Mouse (Mus musculus) myocyte (in vitro differentiated cells): ENCODE data around the gene Adgrf4. TPM values are rescaled to one million over a fixed set of nuclear protein-coding genes. Genes with fewer than 3 reads are reported as not detected.

Experiments used
- H3K27me3 ChIP-seq: one replicate; pipeline ENCODE4 v1.6.1; 2011; ENCODE audit not compliant: control insufficient read depth, insufficient read depth, insufficient read length
- H3K36me3 ChIP-seq: one replicate; pipeline ENCODE4 v1.6.1; 2011; ENCODE audit not compliant: control insufficient read depth, insufficient read depth
- H3K4me2 ChIP-seq: one replicate; pipeline ENCODE4 v1.6.1; 2011; ENCODE audit warnings: low read depth, control low read depth
- H3K4me3 ChIP-seq: one replicate; pipeline ENCODE4 v1.5.1; 2011; ENCODE audit warnings: mild to moderate bottlenecking, control low read depth, moderate library complexity
- H3K79me2 ChIP-seq: one replicate; pipeline ENCODE4 v1.6.1; 2011; ENCODE audit not compliant: control insufficient read depth, insufficient read depth
- H3ac ChIP-seq: one replicate; pipeline ENCODE4 v1.6.1; 2011; ENCODE audit not compliant: control insufficient read depth, insufficient read length
- CEBPB ChIP-seq: IDR thresholded peaks from 2 replicates; pipeline ENCODE4 v1.6.1; 2011; ENCODE audit warnings: mild to moderate bottlenecking, moderate library complexity; ENCODE audit not compliant: poor library complexity, insufficient read depth, severe bottlenecking
- E2F4 ChIP-seq: IDR thresholded peaks from one replicate; pipeline ENCODE4 v1.6.1; 2011; ENCODE audit warnings: mild to moderate bottlenecking, control low read depth, moderate library complexity; ENCODE audit not compliant: insufficient read depth
- MAX ChIP-seq: IDR thresholded peaks from one replicate; pipeline ENCODE4 v1.6.1; 2011; ENCODE audit warnings: low read depth, mild to moderate bottlenecking, control low read depth
- MYOD1 ChIP-seq, 3 experiments: IDR thresholded peaks; one replicate each; pipeline ENCODE4 v1.6.1; 2011; ENCODE audit warnings: control low read depth in 2 of 3, low read depth in 2 of 3, mild to moderate bottlenecking in 2 of 3, moderate library complexity in 1 of 3; ENCODE audit not compliant: insufficient read length in 2 of 3, control insufficient read depth in 1 of 3
- MYOG ChIP-seq, 3 experiments: IDR thresholded peaks; one replicate each; pipeline ENCODE4 v1.6.1; 2011; ENCODE audit warnings: control low read depth in 2 of 3, low read depth in 2 of 3, mild to moderate bottlenecking in 2 of 3; ENCODE audit not compliant: insufficient read length in 2 of 3, control insufficient read depth in 1 of 3, insufficient read depth in 1 of 3
- POLR2A ChIP-seq: IDR thresholded peaks from one replicate; pipeline ENCODE4 v1.6.1; 2011; ENCODE audit warnings: low read depth, mild to moderate bottlenecking, control low read depth, moderate library complexity; ENCODE audit not compliant: insufficient read length
- POLR2AphosphoS2 ChIP-seq: IDR thresholded peaks from one replicate; pipeline ENCODE4 v1.6.1; 2011; ENCODE audit warnings: low read depth, control low read depth; ENCODE audit not compliant: insufficient read length
- REST ChIP-seq: IDR thresholded peaks from one replicate; pipeline ENCODE4 v1.6.1; 2011; ENCODE audit warnings: mild to moderate bottlenecking, control low read depth, moderate library complexity; ENCODE audit not compliant: insufficient read depth, insufficient read length
- SRF ChIP-seq: IDR thresholded peaks from one replicate; pipeline ENCODE4 v1.6.1; 2011; ENCODE audit warnings: low read depth; ENCODE audit not compliant: control insufficient read depth, insufficient read length
- TCF12 ChIP-seq: IDR thresholded peaks from one replicate; pipeline ENCODE4 v1.6.1; 2011; ENCODE audit warnings: mild to moderate bottlenecking, control low read depth; ENCODE audit not compliant: poor library complexity, insufficient read depth, severe bottlenecking
- TCF3 ChIP-seq: IDR thresholded peaks from one replicate; pipeline ENCODE4 v1.6.1; 2011; ENCODE audit warnings: low read depth, control low read depth; ENCODE audit not compliant: insufficient read length
- USF1 ChIP-seq: IDR thresholded peaks from one replicate; pipeline ENCODE4 v1.6.1; 2011; ENCODE audit warnings: low read depth, mild to moderate bottlenecking, control low read depth, moderate library complexity
- polyA plus RNA-seq: library from polyadenylated mRNA; unstranded; fragments of >200 nt; fragmentation: generic; extraction: Trizol; gene quantifications from one replicate; pipeline ENCODE4 v1.2.1, GENCODE M21; 2012; ENCODE audit warnings: missing spikeins

Gene Adgrf4
- polyA plus RNA-seq: not detected

GRCm38 (mm10) chr17:42692136-42692535 is at the start of gene Adgrf4:
Adgrf4 (minus strand) TSS chr17:42692284.
- TF ChIP-seq CEBPB: no peak
- TF ChIP-seq MAX: no peak
- no peak for TF ChIP-seq TCF3
- TF ChIP-seq POLR2A: no peak
- no peak for TF ChIP-seq REST
- no peak for TF ChIP-seq MYOG (IDR thresholded peaks at IDR 0.05; ENCODE audit: control insufficient read depth in 1 of 3, insufficient read depth in 1 of 3, insufficient read length in 2 of 3, low read depth in 2 of 3)
- no peak for TF ChIP-seq USF1
- no peak for TF ChIP-seq SRF
- no peak for TF ChIP-seq TCF12
- TF ChIP-seq E2F4: no peak
- TF ChIP-seq POLR2AphosphoS2: no peak
- no peak for TF ChIP-seq MYOD1 (IDR thresholded peaks at IDR 0.05; ENCODE audit: control insufficient read depth in 1 of 3, insufficient read length in 2 of 3, low read depth in 2 of 3)
- Histone ChIP-seq H3K79me2 (no peaks in the 10 kb centered on the region), H3K4me3 (no peak within 1 kb of the TSS), H3K36me3 (no peaks in the 10 kb centered on the region), H3ac (no peak within 1 kb of the TSS), H3K27me3 (no peaks in the 10 kb centered on the region), H3K4me2 (no peak within 1 kb of the TSS)

- Histone ChIP-seq H3K4me3 (no peak within 1 kb of the TSS), H3K27me3 (no peaks in the 10 kb centered on the region), H3K36me3 (no peaks in the 10 kb centered on the region), H3K79me2 (no peaks in the 10 kb centered on the region), H3ac (no peak within 1 kb of the TSS), H3K4me2 (no peak within 1 kb of the TSS)
- TF ChIP-seq MYOD1 (IDR thresholded peaks at IDR 0.05; ENCODE audit: control insufficient read depth in 1 of 3, insufficient read length in 2 of 3, low read depth in 2 of 3): no peak
These were observed 49.7 kb upstream of the Adgrf4 start, which contains the start of gene Adgrf2 for GRCm38 (mm10) chr17:42741801-42742217. Adgrf2 (minus strand) TSS chr17:42742179.

- H3K4me3 ChIP-seq: no peak overlapping the region
- H3K27me3 ChIP-seq: no peaks in the 10 kb centered on the region
- no peaks in the 10 kb centered on the region for H3K36me3 ChIP-seq
- H3ac ChIP-seq: no peak overlapping the region
- no peaks in the 10 kb centered on the region for H3K79me2 ChIP-seq
- no peak for TF ChIP-seq CEBPB
- no peak for TF ChIP-seq USF1
- no peak for TF ChIP-seq REST
- TF ChIP-seq E2F4: no peak
- no peak for TF ChIP-seq TCF3
- H3K4me2 ChIP-seq: no peak overlapping the region
These were observed 46.7 kb upstream of the Adgrf4 start for GRCm38 (mm10) chr17:42738794-42739193.

GRCm38 (mm10) chr17:42717161-42717560 is 25.1 kb upstream of the Adgrf4 start:
- TF ChIP-seq REST: no peak
- Histone ChIP-seq H3K27me3 (no peaks in the 10 kb centered on the region), H3K4me2 (no peak overlapping the region), H3K79me2 (no peaks in the 10 kb centered on the region), H3ac (no peak overlapping the region), H3K4me3 (no peak overlapping the region), H3K36me3 (no peaks in the 10 kb centered on the region)

- H3ac ChIP-seq: no peak overlapping the region
- no peaks in the 10 kb centered on the region for H3K27me3 ChIP-seq
- H3K79me2 ChIP-seq: no peaks in the 10 kb centered on the region
- no peak overlapping the region for H3K4me3 ChIP-seq
- no peaks in the 10 kb centered on the region for H3K36me3 ChIP-seq
- TF ChIP-seq MAX: no peak
- no peak for TF ChIP-seq SRF
- TF ChIP-seq USF1: no peak
- no peak for TF ChIP-seq MYOD1 (IDR thresholded peaks at IDR 0.05; ENCODE audit: control insufficient read depth in 1 of 3, insufficient read length in 2 of 3, low read depth in 2 of 3)
- TF ChIP-seq REST: no peak
- TF ChIP-seq TCF12: no peak
- TF ChIP-seq POLR2A: no peak
- TF ChIP-seq CEBPB: no peak
- no peak for TF ChIP-seq MYOG (IDR thresholded peaks at IDR 0.05; ENCODE audit: control insufficient read depth in 1 of 3, insufficient read depth in 1 of 3, insufficient read length in 2 of 3, low read depth in 2 of 3)
- TF ChIP-seq E2F4: no peak
- TF ChIP-seq TCF3: no peak
- TF ChIP-seq POLR2AphosphoS2: no peak
- no peak overlapping the region for H3K4me2 ChIP-seq
These were observed 22.9 kb upstream of the Adgrf4 start for GRCm38 (mm10) chr17:42714991-42715390.

GRCm38 (mm10) chr17:42710717-42711116 is 18.6 kb upstream of the Adgrf4 start:
- no peak for TF ChIP-seq MYOD1 (IDR thresholded peaks at IDR 0.05; ENCODE audit: control insufficient read depth in 1 of 3, insufficient read length in 2 of 3, low read depth in 2 of 3)
- no peak overlapping the region for H3K4me2 ChIP-seq
- no peaks in the 10 kb centered on the region for H3K36me3 ChIP-seq
- no peaks in the 10 kb centered on the region for H3K27me3 ChIP-seq
- no peak overlapping the region for H3ac ChIP-seq
- no peaks in the 10 kb centered on the region for H3K79me2 ChIP-seq
- H3K4me3 ChIP-seq: no peak overlapping the region
